Mouse (Mus musculus) left cerebral cortex, postnatal 10 days (tissue): ENCODE results near the gene Vps26c. TPM values are rescaled to one million over a fixed set of nuclear protein-coding genes. Genes with fewer than 3 reads are reported as not detected.

Experiments
- DNase-seq, 2 experiments: peaks; one replicate each; pipeline ENCODE4 v3.0.0; 2021 to 2022; ENCODE audit warnings: low spot score in 2 of 2, mixed read lengths in 1 of 2; ENCODE audit errors: extremely low spot score in 1 of 2
- intact Hi-C: fragments of 180-260 bp; cut with DNase I; formaldehyde crosslinking; loops from one replicate; pipeline ENCODE4 v1.15.1; 2025
- total RNA-seq, 2 experiments: library from RNA; stranded (reverse); gene quantifications; 2 replicates each; pipeline ENCODE4 v1.2.3; 2021

Gene Vps26c
- total RNA-seq, 2 experiments from 2014 or later = 32.8 to 33.0 TPM

DNA sequence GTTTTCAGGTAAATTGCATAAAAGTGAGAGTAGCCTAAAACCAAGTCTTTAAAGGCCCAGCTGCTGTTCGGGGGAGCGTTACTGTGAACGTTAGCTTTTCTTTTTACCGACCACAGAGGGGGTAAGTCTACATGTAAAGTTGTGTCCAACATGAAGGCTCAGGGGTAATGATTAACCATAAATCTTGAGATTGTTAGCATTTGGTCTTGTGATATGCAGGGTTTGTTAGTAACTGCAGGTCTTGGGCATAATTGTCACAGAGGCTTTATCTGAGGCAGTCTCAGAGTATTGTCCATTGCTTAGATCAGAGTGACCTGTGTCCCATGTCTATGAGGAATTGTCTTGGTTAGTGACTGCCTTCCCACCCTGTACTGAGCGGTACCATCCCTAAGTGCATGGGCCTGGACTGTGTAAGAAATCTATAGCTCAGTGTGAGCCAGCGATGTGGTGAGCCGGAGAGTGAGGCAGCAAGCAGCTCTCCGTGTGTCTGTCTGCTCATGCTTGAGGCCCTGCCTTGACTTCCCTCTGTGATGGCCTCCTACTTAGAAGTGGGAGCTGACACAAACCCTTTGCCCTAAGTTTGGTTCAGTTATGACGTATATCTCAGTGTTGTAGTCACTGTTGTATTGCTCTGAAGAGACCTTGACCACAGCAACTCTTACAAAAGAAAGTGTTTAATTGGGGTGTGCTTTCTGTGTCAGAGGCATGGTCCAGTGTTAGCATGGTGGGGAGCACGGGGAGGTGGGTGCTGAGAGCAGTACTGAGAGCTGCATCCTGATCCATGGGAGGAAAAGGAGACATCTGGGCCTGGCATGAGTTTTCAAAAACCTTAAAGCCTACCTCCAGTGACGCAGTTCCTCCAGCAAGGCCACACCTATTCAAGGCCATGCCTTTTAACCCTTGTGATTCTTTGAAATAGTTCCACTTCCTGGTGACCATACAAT is 74.8 kb downstream of the Vps26c start:
- no peak for DNase-seq
- intact Hi-C loops = no loop called here

DNA sequence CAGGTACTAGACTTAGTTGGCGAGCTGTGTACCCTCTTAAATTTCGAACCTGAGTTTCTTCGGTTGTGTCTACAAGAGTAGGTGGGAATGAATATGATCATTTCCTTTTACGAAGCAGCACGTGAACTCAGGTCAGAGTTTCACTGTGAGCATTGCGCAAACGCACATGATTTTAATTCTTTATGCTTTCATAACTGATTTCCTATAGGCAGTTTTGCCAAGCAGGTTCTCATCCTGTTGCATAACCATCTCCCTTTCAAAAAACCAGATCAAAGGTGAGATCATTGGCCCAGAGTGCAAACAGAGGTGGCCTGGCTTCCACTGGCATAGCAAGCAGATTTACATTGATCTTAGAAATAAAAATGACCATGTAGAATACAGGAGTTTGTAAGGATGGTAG is 77.0 kb downstream of the Vps26c start:
- intact Hi-C loops = no loop called here
- DNase-seq = no peak

DNA sequence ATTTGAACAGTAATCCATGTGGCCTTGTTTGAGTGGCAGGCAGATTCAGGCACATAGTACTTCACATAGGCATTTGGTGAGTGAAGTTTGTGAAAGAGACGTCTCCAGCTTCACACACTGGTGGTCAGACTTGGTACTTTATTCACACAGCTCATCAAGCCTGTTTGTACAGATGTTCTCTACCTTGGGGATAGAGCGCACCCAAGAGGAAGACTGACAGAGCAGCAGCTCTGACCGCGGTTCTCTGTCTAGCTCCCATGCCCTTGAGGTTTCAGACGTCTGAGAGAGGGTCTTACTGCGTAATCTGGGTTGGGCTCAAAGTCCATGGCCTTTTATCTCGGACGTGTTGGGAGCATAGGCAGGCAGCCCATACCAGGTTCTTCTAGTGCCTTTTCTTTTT is 77.5 kb downstream of the Vps26c start:
- intact Hi-C loops = no loop called here
- DNase-seq = no peak

Other genes starting within 250 kb of the Vps26c start
- 10 to 100 TPM; 12.4 to 13.1 TPM for gene Hlcs, start 213.3 kb downstream of the Vps26c start, total RNA-seq
- under 1 TPM in 1 of 2 experiments, not detected in 1; 0.43 TPM for gene Ripply3, start 198.4 kb downstream of the Vps26c start, total RNA-seq
- 100 to 1,000 TPM; 798 to 822 TPM for gene Ttc3, start 156.2 kb downstream of the Vps26c start, total RNA-seq
- gene Pigp, start 155.0 kb downstream of the Vps26c start, total RNA-seq = 10 to 100 TPM; 46.8 to 51.4 TPM
- 100 to 1,000 TPM; 102 to 104 TPM for gene Dyrk1a, start 43.2 kb upstream of the Vps26c start, total RNA-seq